Mouse (Mus musculus) thymus, postnatal 25 days (tissue): Measurements from ENCODE around the gene Pam.

Experiments used
- DNase-seq: peaks from one replicate; pipeline ENCODE4 v3.0.0; 2022

Gene Pam

GRCm38 (mm10) chr1:97754392-97754791 lies 341.1 kb downstream of the Pam start:
- DNase-seq: no peak

- DNase-seq: no peak
Observed at GRCm38 (mm10) chr1:97753216-97753615, 342.2 kb downstream of the Pam start.

GRCm38 (mm10) chr1:97748163-97748562 lies 347.3 kb downstream of the Pam start:
- DNase-seq: no peak

- no peak for DNase-seq
Observed at GRCm38 (mm10) chr1:97746261-97746660, 349.2 kb downstream of the Pam start.

GRCm38 (mm10) chr1:97745712-97746111 lies 349.7 kb downstream of the Pam start:
- no peak for DNase-seq
